Mouse (Mus musculus): ENCODE data around the gene Fgr.

- TF ChIP-seq GATA1 (IDR thresholded peaks at IDR 0.05; ENCODE audit: borderline replicate concordance, low read length) (no peak), CTCF (IDR thresholded peaks at IDR 0.05; ENCODE audit: low read depth, low read length) (no peak), GATA2 (IDR thresholded peaks at IDR 0.05; ENCODE audit: borderline replicate concordance, low read depth, low read length) (no peak), POLR2AphosphoS5 (IDR thresholded peaks at IDR 0.05; ENCODE audit: insufficient replicate concordance, low read depth, low read length) (no peak), TAL1 (conservative IDR thresholded peaks at IDR 0.05; ENCODE audit: low read depth, low read length) (no peak)
These were observed 5.6 kb upstream of the Fgr start for GRCm38 (mm10) chr4:132968105-132968938.

Data from G1E (cell line).